Mouse (Mus musculus) kidney, adult 2 months (tissue): ENCODE measurements around the gene Zfp462.

ENCODE experiments used
- CTCF ChIP-seq: fragments of 200-500 bp; conservative IDR thresholded peaks from 2 replicates; pipeline ENCODE4 v1.5.1; 2011; ENCODE audit warnings: low read depth, mild to moderate bottlenecking, control low read depth, low read length, moderate library complexity, mixed read lengths; ENCODE audit not compliant: insufficient read depth, insufficient read length
- POLR2A ChIP-seq: fragments of 200-500 bp; IDR thresholded peaks from one replicate; pipeline ENCODE4 v1.6.1; 2011; ENCODE audit warnings: low read depth, low read length, control low read depth

DNA sequence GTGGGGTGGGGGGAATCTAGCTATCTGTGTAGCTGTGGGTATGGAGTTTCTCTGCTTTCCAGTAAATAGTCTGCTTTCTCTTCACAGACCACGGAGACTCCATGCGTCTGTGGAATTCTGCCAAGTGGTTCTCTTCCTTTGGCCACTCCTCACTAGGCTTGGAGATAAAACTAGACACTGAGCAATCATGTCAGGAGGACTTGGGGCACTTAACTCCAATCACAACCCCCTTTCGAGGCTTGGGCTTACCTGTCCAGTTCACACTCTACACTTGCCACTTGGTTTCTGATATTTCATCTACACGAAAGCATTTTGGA lies 180.8 kb downstream of the Zfp462 start:
- TF ChIP-seq POLR2A (no peak), CTCF (no peak)
